Mouse (Mus musculus): ENCODE measurements around the gene Rpl18a. TPM values are rescaled to one million over a fixed set of nuclear protein-coding genes. Genes with fewer than 3 reads are reported as not detected.

The Rpl18a gene
- polyA plus RNA-seq, 1 experiment from 2014 or later, result 2,109 TPM

- Histone ChIP-seq H3K9ac (replicated peaks) (no peak overlapping the region), H3K4me3 (replicated peaks) (no peak overlapping the region), H3K36me3 (peaks cover 12% of the 10 kb centered on the region; the same call in 1 of the 2 replicates), H3K9me3 (replicated peaks) (no peaks in the 10 kb centered on the region), H3K27me3 (replicated peaks) (no peaks in the 10 kb centered on the region), H3K27ac (replicated peaks) (no peak overlapping the region), H3K4me1 (peaks cover 10% of the 10 kb centered on the region), H3K4me2 (no peak overlapping the region)
- no peak for ATAC-seq (ENCODE audit: low FRiP score)
- WGBS, result 85% methylated on average over 4 of the region's 4 CpGs
These were observed 46.3 kb downstream of the Rpl18a start for GRCm38 (mm10) chr8:70850947-70851346.

- 84% methylated on average over 7 of the region's 7 CpGs for WGBS
These were observed 46.9 kb downstream of the Rpl18a start for GRCm38 (mm10) chr8:70850132-70850845.

GRCm38 (mm10) chr8:70849333-70849990 lies 47.8 kb downstream of the Rpl18a start:
- ATAC-seq (ENCODE audit: low FRiP score), result no peak
- H3K4me1 ChIP-seq, result peaks cover 8% of the 10 kb centered on the region; the same call in 1 of the 2 replicates
- WGBS, result 86% methylated on average over 3 of the region's 3 CpGs

More at GRCm38 (mm10) chr8:70850132-70850845, 46.9 kb downstream of the Rpl18a start:
- no peak overlapping the region for H3K9ac ChIP-seq (replicated peaks)
- H3K4me3 ChIP-seq (replicated peaks), result no peak overlapping the region
- H3K4me2 ChIP-seq, result no peak overlapping the region
- H3K27ac ChIP-seq (replicated peaks), result no peak overlapping the region
- H3K36me3 ChIP-seq, result peaks cover 12% of the 10 kb centered on the region; the same call in 1 of the 2 replicates
- ATAC-seq (ENCODE audit: low FRiP score), result no peak
- no peaks in the 10 kb centered on the region for H3K27me3 ChIP-seq (replicated peaks)
- peaks cover 8% of the 10 kb centered on the region for H3K4me1 ChIP-seq
- H3K9me3 ChIP-seq (replicated peaks), result no peaks in the 10 kb centered on the region

GRCm38 (mm10) chr8:70846371-70847154 lies 50.6 kb downstream of the Rpl18a start:
- Histone ChIP-seq H3K9me3 (replicated peaks) (no peaks in the 10 kb centered on the region), H3K9ac (replicated peaks) (no peak overlapping the region), H3K27ac (replicated peaks) (no peak overlapping the region), H3K4me3 (replicated peaks) (no peak overlapping the region), H3K4me1 (peaks cover 4% of the 10 kb centered on the region; the same call in 1 of the 2 replicates), H3K36me3 (peaks cover 10% of the 10 kb centered on the region; the same call in 1 of the 2 replicates), H3K4me2 (no peak overlapping the region), H3K27me3 (replicated peaks) (no peaks in the 10 kb centered on the region)
- ATAC-seq (ENCODE audit: low FRiP score), result no peak
- 57% methylated on average over 15 of the region's 15 CpGs for WGBS

More at GRCm38 (mm10) chr8:70849333-70849990, 47.8 kb downstream of the Rpl18a start:
- Histone ChIP-seq H3K9me3 (replicated peaks) (no peaks in the 10 kb centered on the region), H3K4me2 (no peak overlapping the region), H3K27me3 (replicated peaks) (no peaks in the 10 kb centered on the region), H3K36me3 (peaks cover 12% of the 10 kb centered on the region; the same call in 1 of the 2 replicates), H3K9ac (replicated peaks) (no peak overlapping the region), H3K4me3 (replicated peaks) (no peak overlapping the region), H3K27ac (replicated peaks) (no peak overlapping the region)

- Histone ChIP-seq H3K36me3 (peaks cover 7% of the 10 kb centered on the region; the same call in 1 of the 2 replicates), H3K9me3 (replicated peaks) (no peaks in the 10 kb centered on the region), H3K4me2 (no peak overlapping the region), H3K27ac (replicated peaks) (no peak overlapping the region), H3K4me1 (peaks cover 16% of the 10 kb centered on the region), H3K27me3 (replicated peaks) (no peaks in the 10 kb centered on the region), H3K9ac (replicated peaks) (no peak overlapping the region), H3K4me3 (replicated peaks) (no peak overlapping the region)
- no peak for ATAC-seq (ENCODE audit: low FRiP score)
- 40% methylated on average over 5 of the region's 5 CpGs for WGBS
These were observed 52.1 kb downstream of the Rpl18a start for GRCm38 (mm10) chr8:70845108-70845507.

MicroRNA genes within 50 kb of the gene (microRNA counts, 519-probe panel; counts per million panel counts)
- not detected for microRNA mmu-miR-1969

Small RNA genes within 50 kb of the gene (microRNA-seq; reads per million reads assigned to microRNA genes)
- gene Mir1969 (8.5 reads per million, percentile 23 among the genes with 10 or more reads in this experiment), gene Mir7067 (not detected)

Other genes starting within 250 kb of the Rpl18a start
- 78.6 TPM in 2 replicates for gene Pgpep1, start 237.0 kb downstream of the Rpl18a start, polyA plus RNA-seq (2015; fragmentation: Nextera tagmentation; extraction: Ambion mirVana)
- 191 and 206 TPM in 2 replicates for gene Lsm4, start 224.2 kb downstream of the Rpl18a start, polyA plus RNA-seq (2015; fragmentation: Nextera tagmentation; extraction: Ambion mirVana)
- gene Jund, start 198.5 kb downstream of the Rpl18a start, polyA plus RNA-seq (2015; fragmentation: Nextera tagmentation; extraction: Ambion mirVana), result 73.7 and 82.7 TPM in 2 replicates
- gene Iqcn, start 194.0 kb downstream of the Rpl18a start, polyA plus RNA-seq (2015; fragmentation: Nextera tagmentation; extraction: Ambion mirVana), result 0.04 and 0.09 TPM in 2 replicates
- not detected in 2 replicates for gene Gm3336, start 178.9 kb downstream of the Rpl18a start, polyA plus RNA-seq (2015; fragmentation: Nextera tagmentation; extraction: Ambion mirVana)
- 0.17 and 0.40 TPM in 2 replicates for gene Pde4c, start 173.7 kb downstream of the Rpl18a start, polyA plus RNA-seq (2015; fragmentation: Nextera tagmentation; extraction: Ambion mirVana)
- 536 and 627 TPM in 2 replicates for gene Rab3a, start 142.7 kb downstream of the Rpl18a start, polyA plus RNA-seq (2015; fragmentation: Nextera tagmentation; extraction: Ambion mirVana)
- gene Mpv17l2, start 136.5 kb downstream of the Rpl18a start, polyA plus RNA-seq (2015; fragmentation: Nextera tagmentation; extraction: Ambion mirVana), result 40.5 and 43.5 TPM in 2 replicates
- 97.5 and 102 TPM in 2 replicates for gene Pik3r2, start 120.7 kb downstream of the Rpl18a start, polyA plus RNA-seq (2015; fragmentation: Nextera tagmentation; extraction: Ambion mirVana)
- gene Mast3, start 92.4 kb downstream of the Rpl18a start, polyA plus RNA-seq (2015; fragmentation: Nextera tagmentation; extraction: Ambion mirVana), result 18.9 and 21.0 TPM in 2 replicates
- 0.14 and 1.4 TPM in 2 replicates for gene Il12rb1, start 89.0 kb downstream of the Rpl18a start, polyA plus RNA-seq (2015; fragmentation: Nextera tagmentation; extraction: Ambion mirVana)
- gene Arrdc2, start 57.7 kb downstream of the Rpl18a start, polyA plus RNA-seq (2015; fragmentation: Nextera tagmentation; extraction: Ambion mirVana), result 7.8 and 8.5 TPM in 2 replicates
- gene Kcnn1, start 34.2 kb downstream of the Rpl18a start, polyA plus RNA-seq (2015; fragmentation: Nextera tagmentation; extraction: Ambion mirVana), result 17.6 and 18.6 TPM in 2 replicates
- 162 and 163 TPM in 2 replicates for gene Ccdc124, start 23.5 kb downstream of the Rpl18a start, polyA plus RNA-seq (2015; fragmentation: Nextera tagmentation; extraction: Ambion mirVana)
- 3.0 and 3.3 TPM in 2 replicates for gene Slc5a5, start 4.7 kb downstream of the Rpl18a start, polyA plus RNA-seq (2015; fragmentation: Nextera tagmentation; extraction: Ambion mirVana)
- 59.5 and 64.6 TPM in 2 replicates for gene Map1s, start 8.5 kb upstream of the Rpl18a start, polyA plus RNA-seq (2015; fragmentation: Nextera tagmentation; extraction: Ambion mirVana)